In genomic region chr8:94917352-94917751, GRCm38 (mm10) we compare ENCODE assay signal across 8 mouse cellular contexts. TPM values are rescaled to one million over a fixed set of nuclear protein-coding genes. Genes with fewer than 3 reads are reported as not detected.
A peak's percentile ranks its signal among the peaks of the same experiment; 100 is the strongest.
DNase-seq lines count a peak whose midpoint lies in the region; ATAC-seq and TF ChIP-seq lines count a peak whose summit lies in the region.

No protein-coding gene starts in this region.

- WGBS in forebrain, embryonic 16.5 days, result 1% methylated on average over 27 of the region's 27 CpGs
- under 1% methylated on average over 27 of the region's 27 CpGs for WGBS in lung, embryonic 16.5 days

- H3K4me3 ChIP-seq in G1E (ENCODE audit: low read depth, low read length), result peak overlapping the region; percentile 79
- H3K4me3 ChIP-seq in forebrain, embryonic 16.5 days (replicated peaks; ENCODE audit: low read length), result peak overlapping the region; percentile 57
- H3K4me3 ChIP-seq in lung, embryonic 16.5 days (ENCODE audit: low read length), result peak overlapping the region; percentile 82

- H3K9me3 ChIP-seq in G1E (replicated peaks), result peaks cover 10% of the 10 kb centered on the region
- no peaks in the 10 kb centered on the region for H3K9me3 ChIP-seq in forebrain, embryonic 16.5 days (ENCODE audit: control insufficient read depth, low read length)
- no peaks in the 10 kb centered on the region for H3K9me3 ChIP-seq in lung, embryonic 16.5 days (ENCODE audit: control insufficient read depth, low read length)

- peak overlapping the region; percentile 85 for H3K4me2 ChIP-seq in forebrain, embryonic 16.5 days (ENCODE audit: low read length)
- peak overlapping the region; percentile 83 for H3K4me2 ChIP-seq in lung, embryonic 16.5 days (ENCODE audit: low read depth, low read length)

- peak; percentile 59 for TF ChIP-seq CTCF in G1E (IDR thresholded peaks at IDR 0.05; ENCODE audit: low read depth, low read length)

- intact Hi-C loops in heart, postnatal 36 days (cut with DNase I), result no loop called here

- peak overlapping the region; percentile 55 for H3K9ac ChIP-seq in forebrain, embryonic 16.5 days (replicated peaks; ENCODE audit: low read depth, low read length)
- H3K9ac ChIP-seq in lung, embryonic 16.5 days (ENCODE audit: low read length), result peak overlapping the region; percentile 91

- H3K27me3 ChIP-seq in G1E (ENCODE audit: insufficient read depth, low read length), result no peaks in the 10 kb centered on the region
- H3K27me3 ChIP-seq in forebrain, embryonic 16.5 days (replicated peaks; ENCODE audit: control insufficient read depth, insufficient read depth, low read length), result 0 out of 2 replicates have a peak, but pooled peaks cover 4% of the 10 kb centered on the region
- H3K27me3 ChIP-seq in lung, embryonic 16.5 days (ENCODE audit: control insufficient read depth, insufficient read depth, low read depth, low read length), result no peaks in the 10 kb centered on the region

- peaks cover 76% of the 10 kb centered on the region for H3K4me1 ChIP-seq in G1E (ENCODE audit: insufficient read depth, low read depth, low read length)
- H3K4me1 ChIP-seq in forebrain, embryonic 16.5 days (replicated peaks; ENCODE audit: control insufficient read depth, insufficient read depth, low read length), result peaks cover 39% of the 10 kb centered on the region
- peaks cover 40% of the 10 kb centered on the region for H3K4me1 ChIP-seq in lung, embryonic 16.5 days (replicated peaks; ENCODE audit: control insufficient read depth, insufficient read depth, low read length)

- peaks cover 34% of the 10 kb centered on the region for H3K36me3 ChIP-seq in G1E (replicated peaks)
- no peaks in the 10 kb centered on the region for H3K36me3 ChIP-seq in forebrain, embryonic 16.5 days (ENCODE audit: control insufficient read depth, insufficient read depth)
- 0 out of 2 replicates have a peak, but pooled peaks cover 2% of the 10 kb centered on the region for H3K36me3 ChIP-seq in lung, embryonic 16.5 days (ENCODE audit: control insufficient read depth, insufficient read depth, low read length)

- peak; percentile 98 for DNase-seq in G1E (ENCODE audit: low spot score)
- DNase-seq in heart, postnatal 36 days, result peak; percentile 93
- peak; percentile 86 for DNase-seq in layer of hippocampus, adult 9-11 months
- peak; percentile 89 for DNase-seq in ovary, postnatal 10 days (ENCODE audit: low spot score)
- peak; percentile 77 to 81 for DNase-seq in thymus, postnatal 10 days (ENCODE audit: low spot score in 2 of 2)

- ATAC-seq in G1E (ENCODE audit: extremely low read depth, insufficient number of reproducible peaks, low FRiP score, poor library complexity, severe bottlenecking), result peak; percentile 78
- ATAC-seq in cerebellum, adult (ENCODE audit: insufficient number of reproducible peaks, low FRiP score, low TSS enrichment), result 0 out of 2 replicates have a peak, but pooled peaks have one; percentile 46
- ATAC-seq in forebrain, embryonic 16.5 days, result peak; percentile 93
- peak; percentile 98 for ATAC-seq in lung, embryonic 16.5 days (ENCODE audit: low read depth)

- no peak overlapping the region; the same call in 1 of the 2 replicates for H3K27ac ChIP-seq in forebrain, embryonic 16.5 days (ENCODE audit: low read length)
- peak overlapping the region; percentile 86 for H3K27ac ChIP-seq in lung, embryonic 16.5 days (ENCODE audit: low read length)

RNA-seq across cellular contexts. Expression of gene Ccdc102a, which starts 0.5 kb away (rescaled TPM):
- total RNA-seq in G1E (2014; fragmentation: Nextera tagmentation) (5.5 and 7.7 TPM in 2 replicates), G1E (2017) (3.3 and 4.5 TPM in 2 replicates)
- 20.5 and 26.3 TPM in 2 replicates for polyA plus RNA-seq in G1E (2012)
- polyA plus RNA-seq in forebrain, embryonic 16.5 days (2015; fragmentation: Nextera tagmentation; extraction: Ambion mirVana), result 4.6 and 5.7 TPM in 2 replicates
- 1 to 10 TPM; 6.8 to 6.9 TPM for total RNA-seq in heart, postnatal 36 days (2021)
- polyA plus RNA-seq in lung, embryonic 16.5 days (2015; fragmentation: Nextera tagmentation; extraction: Ambion mirVana), result 18.2 and 18.5 TPM in 2 replicates

RNA-seq across cellular contexts. Expression of gene Adgrg5, which starts 6.1 kb away (rescaled TPM):
- total RNA-seq in G1E (2014; fragmentation: Nextera tagmentation) (3.2 and 6.4 TPM in 2 replicates), G1E (2017) (0.76 and 0.87 TPM in 2 replicates)
- polyA plus RNA-seq in G1E (2012), result 1.9 and 2.9 TPM in 2 replicates
- not detected in 2 replicates for polyA plus RNA-seq in forebrain, embryonic 16.5 days (2015; fragmentation: Nextera tagmentation; extraction: Ambion mirVana)
- total RNA-seq in heart, postnatal 36 days (2021), result under 1 TPM; 0.24 to 0.31 TPM
- polyA plus RNA-seq in lung, embryonic 16.5 days (2015; fragmentation: Nextera tagmentation; extraction: Ambion mirVana), result 0.15 and 0.73 TPM in 2 replicates

RNA-seq across cellular contexts. Expression of gene Dok4, which starts 41.2 kb away (rescaled TPM):
- total RNA-seq in G1E (2014; fragmentation: Nextera tagmentation) (0.53 and 3.7 TPM in 2 replicates), G1E (2017) (0.93 and 1.2 TPM in 2 replicates)
- 0.51 and 0.72 TPM in 2 replicates for polyA plus RNA-seq in G1E (2012)
- polyA plus RNA-seq in forebrain, embryonic 16.5 days (2015; fragmentation: Nextera tagmentation; extraction: Ambion mirVana), result 75.3 and 81.4 TPM in 2 replicates
- 10 to 100 TPM; 16.6 to 20.4 TPM for total RNA-seq in heart, postnatal 36 days (2021)
- 49.4 and 49.7 TPM in 2 replicates for polyA plus RNA-seq in lung, embryonic 16.5 days (2015; fragmentation: Nextera tagmentation; extraction: Ambion mirVana)

RNA-seq across cellular contexts. Expression of gene Adgrg1, which starts 57.2 kb away (rescaled TPM):
- total RNA-seq in G1E (2014; fragmentation: Nextera tagmentation) (339 and 345 TPM in 2 replicates), G1E (2017) (54.0 and 57.7 TPM in 2 replicates)
- 211 and 229 TPM in 2 replicates for polyA plus RNA-seq in G1E (2012)
- polyA plus RNA-seq in forebrain, embryonic 16.5 days (2015; fragmentation: Nextera tagmentation; extraction: Ambion mirVana), result 132 and 152 TPM in 2 replicates
- total RNA-seq in heart, postnatal 36 days (2021), result 10 to 100 TPM; 42.5 to 62.0 TPM
- polyA plus RNA-seq in lung, embryonic 16.5 days (2015; fragmentation: Nextera tagmentation; extraction: Ambion mirVana), result 39.8 and 42.9 TPM in 2 replicates

Comparison
In these comparisons a context has a peak if more than half of its experiments do, and no peak if none do; other contexts are left out.
1. ATAC-seq: peak in every context shown above with its lines; median percentile 98 in lung, embryonic 16.5 days; 93 in forebrain, embryonic 16.5 days; 78 in G1E; 46 in cerebellum, adult.
2. RNA of gene Dok4, which starts 41.2 kb away (polyA plus RNA-seq): 75.3 to 81.4 TPM in forebrain, embryonic 16.5 days and 49.4 to 49.7 TPM in lung, embryonic 16.5 days; 0.51 to 0.72 TPM in G1E; every median in the first group is over 10 times any median in the second.
3. Peak in every context shown above with its lines, with median percentiles within 50 percentile points of each other: DNase-seq and H3K4me3 ChIP-seq.